Mouse (Mus musculus) thymus, postnatal 0 days (tissue): ENCODE results near the gene Camsap3. TPM values are rescaled to one million over a fixed set of nuclear protein-coding genes. Genes with fewer than 3 reads are reported as not detected.

Experiments
- DNase-seq: peaks from one replicate; pipeline ENCODE4 v3.0.0-alpha.2; 2015; ENCODE audit warnings: low spot score
- polyA plus RNA-seq: library from polyadenylated mRNA; unstranded; fragments of >200 nt; fragmentation: Nextera tagmentation; extraction: Ambion mirVana; gene quantifications from 2 replicates; pipeline ENCODE4 v1.2.1, GENCODE M21; 2015

Camsap3 gene
- polyA plus RNA-seq, 1 experiment from 2014 or later = 1.1 TPM

GRCm38 (mm10) chr8:3599219-3599618 is 12.1 kb downstream of the Camsap3 start:
- no peak for DNase-seq

DNA sequence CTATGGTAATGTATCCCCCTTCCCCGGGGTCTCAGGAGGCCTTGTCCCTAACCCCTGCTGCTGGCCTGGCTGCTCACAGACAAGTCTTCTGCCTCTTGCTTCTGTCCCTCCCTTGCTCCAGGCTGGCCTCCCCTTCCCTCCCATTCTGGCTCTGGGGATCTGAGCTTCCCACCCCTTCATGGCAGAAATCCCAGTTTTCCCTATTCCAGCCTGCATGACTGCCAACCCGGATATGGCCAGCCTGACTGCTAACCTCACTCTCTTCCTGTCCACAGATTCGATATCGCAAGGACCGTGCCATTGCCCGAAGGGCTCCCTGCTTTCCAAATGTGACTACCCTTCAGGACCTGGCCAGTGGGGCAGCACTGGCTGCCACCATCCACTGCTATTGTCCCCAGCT is 13.3 kb downstream of the Camsap3 start:
- DNase-seq = no peak

GRCm38 (mm10) chr8:3603439-3603838 is 16.3 kb downstream of the Camsap3 start:
- no peak for DNase-seq

- no peak for DNase-seq
Observed at GRCm38 (mm10) chr8:3606593-3606992, 19.5 kb downstream of the Camsap3 start.

DNA sequence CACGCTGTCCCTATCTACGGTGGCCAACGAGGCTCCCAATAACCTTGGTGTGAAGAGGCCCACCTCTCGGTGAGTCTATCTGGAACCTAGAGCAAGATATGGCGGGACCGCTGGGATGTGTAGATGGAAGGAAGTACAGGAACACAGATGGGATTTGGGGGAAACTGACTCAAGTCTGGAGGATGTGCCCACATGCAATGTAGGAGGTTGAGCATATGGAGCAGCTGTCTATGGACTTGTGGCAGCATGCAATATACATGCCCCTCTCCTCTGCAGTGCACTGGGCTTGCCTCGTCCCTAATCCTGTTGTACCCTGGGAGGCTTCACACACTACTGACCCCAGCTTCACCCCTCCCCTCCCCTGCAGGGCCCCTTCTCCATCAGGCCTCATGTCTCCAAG is 20.7 kb downstream of the Camsap3 start:
- DNase-seq = no peak

GRCm38 (mm10) chr8:3609046-3609815 is 22.1 kb downstream of the Camsap3 start:
- DNase-seq = no peak

- DNase-seq = no peak
Observed at GRCm38 (mm10) chr8:3609816-3610150, 22.7 kb downstream of the Camsap3 start.

DNA sequence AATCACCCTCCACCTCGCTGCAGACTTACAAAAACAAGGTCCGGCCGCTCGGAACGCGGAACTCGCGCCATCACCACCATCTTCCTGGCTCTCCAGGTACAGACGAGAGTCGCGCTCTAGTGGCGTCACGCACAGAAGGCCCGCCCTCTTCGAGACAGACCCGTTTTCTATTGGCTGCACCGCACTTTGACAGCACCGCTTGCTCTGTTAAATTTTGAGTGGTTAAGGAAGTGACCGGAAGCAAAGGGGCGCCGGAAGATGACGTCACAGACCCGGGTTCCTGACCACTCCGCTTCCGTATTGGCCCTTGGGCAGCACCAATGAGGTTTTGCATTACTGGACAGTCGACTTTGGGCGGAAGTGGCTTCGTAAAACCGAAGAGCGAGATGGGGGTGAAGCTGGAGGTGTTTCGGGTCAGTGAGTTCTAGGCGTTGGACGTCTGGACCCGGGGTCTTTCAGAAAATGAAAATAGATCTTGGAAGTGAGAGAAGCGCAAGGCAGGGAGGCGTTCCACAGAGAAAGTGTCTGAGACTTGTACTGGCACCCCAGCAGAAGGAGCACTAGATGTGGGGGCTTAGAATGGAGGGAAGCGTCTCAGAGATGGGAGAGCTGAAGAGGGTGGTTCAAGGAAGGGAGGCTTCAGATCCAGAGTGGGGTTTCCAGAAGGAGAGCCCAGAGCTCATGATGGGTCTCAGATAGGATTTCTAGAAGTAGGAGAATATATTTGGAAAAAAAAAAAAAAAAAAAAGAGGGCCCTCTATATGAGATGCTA is 34.3 kb downstream of the Camsap3 start, which contains the start of the genes Xab2 and Pet100:
TSS of gene Xab2 (minus strand) at position 118 of the 772 bp plus-strand sequence.
TSS of gene Pet100 (plus strand) at position 350 of the 772 bp plus-strand sequence.
- peak; percentile 98 for DNase-seq

GRCm38 (mm10) chr8:3622119-3622518 is 35.0 kb downstream of the Camsap3 start:
- DNase-seq = no peak

DNA sequence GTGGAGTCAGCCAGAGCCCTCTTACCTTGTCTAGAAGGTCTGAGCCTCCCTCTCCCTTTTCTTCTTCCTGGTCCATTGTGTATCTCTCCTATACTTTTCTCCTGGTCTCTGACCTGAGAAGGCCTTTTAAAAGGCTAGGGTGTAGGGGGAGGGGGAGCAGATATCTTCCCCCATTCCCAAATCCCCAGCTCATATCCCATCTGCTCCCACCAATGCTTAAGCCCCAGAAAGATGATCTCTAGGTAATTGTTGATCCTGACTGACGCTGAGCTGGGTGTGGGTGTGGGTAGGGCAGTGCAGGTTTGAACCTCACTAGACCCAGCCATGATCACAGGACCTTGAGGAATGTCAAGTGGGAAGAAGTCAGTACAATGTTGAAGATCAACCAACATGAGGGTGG is 38.4 kb downstream of the Camsap3 start, which contains the start of gene Pcp2:
TSS of gene Pcp2 (minus strand) at position 101 of the 400 bp plus-strand sequence.
- no peak for DNase-seq

GRCm38 (mm10) chr8:3626971-3627370 is 39.9 kb downstream of the Camsap3 start:
- DNase-seq = no peak

GRCm38 (mm10) chr8:3628014-3628413 is 40.9 kb downstream of the Camsap3 start:
- peak; percentile 55 for DNase-seq

DNA sequence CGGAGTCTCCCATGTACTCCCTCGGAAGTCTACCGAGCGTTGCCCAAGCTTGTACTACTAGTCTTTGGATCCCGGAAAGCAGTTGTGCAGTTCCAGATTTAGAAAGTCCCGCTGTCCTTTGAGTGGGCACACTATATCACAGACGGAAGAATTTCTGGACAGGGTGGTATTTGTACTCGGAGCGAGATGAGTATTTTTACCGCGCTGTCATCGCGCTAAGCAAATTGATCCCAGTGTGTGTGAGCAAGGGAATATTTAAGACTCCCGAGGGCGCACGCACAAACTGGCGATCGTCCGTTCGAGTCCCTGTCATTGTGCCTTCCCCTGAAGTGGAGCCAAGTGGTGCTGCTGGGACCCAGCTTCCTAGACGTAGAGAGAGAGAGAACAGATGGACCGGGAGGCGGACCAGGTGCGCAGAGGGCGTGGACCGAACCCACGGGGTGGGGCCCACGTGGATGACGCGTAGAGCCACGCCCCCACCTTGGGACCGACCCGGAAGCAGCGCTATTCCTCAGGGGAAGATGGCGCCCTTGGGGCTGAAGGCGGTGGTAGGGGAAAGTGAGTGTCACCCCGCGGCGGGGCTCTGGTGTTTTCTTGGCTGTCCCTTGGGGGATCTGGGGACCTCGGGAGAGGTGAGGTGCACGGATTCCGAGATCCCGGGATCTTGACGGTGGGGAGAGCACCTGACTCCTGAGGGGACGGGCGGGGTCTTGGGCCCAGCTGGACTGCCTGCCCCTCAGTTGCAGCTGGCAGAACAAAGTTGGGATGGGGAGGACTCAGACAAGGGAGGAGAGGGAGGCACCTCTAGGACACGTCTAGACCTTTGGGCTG is 43.8 kb downstream of the Camsap3 start, which contains the start of gene Stxbp2:
TSS of gene Stxbp2 (plus strand) at position 309 of the 831 bp plus-strand sequence.
- DNase-seq = peak; percentile 87

GRCm38 (mm10) chr8:3631478-3631875 is 44.4 kb downstream of the Camsap3 start:
- DNase-seq = peak; percentile 22

- DNase-seq = peak; percentile 52
Observed at GRCm38 (mm10) chr8:3645804-3646203, 58.7 kb downstream of the Camsap3 start.

GRCm38 (mm10) chr8:3646824-3647531 is 59.9 kb downstream of the Camsap3 start:
- DNase-seq = no peak

GRCm38 (mm10) chr8:3647561-3647960 is 60.5 kb downstream of the Camsap3 start:
- DNase-seq = no peak

GRCm38 (mm10) chr8:3648268-3648667 is 61.2 kb downstream of the Camsap3 start:
- no peak for DNase-seq

GRCm38 (mm10) chr8:3648990-3649389 is 61.9 kb downstream of the Camsap3 start:
- DNase-seq = peak; percentile 10

DNA sequence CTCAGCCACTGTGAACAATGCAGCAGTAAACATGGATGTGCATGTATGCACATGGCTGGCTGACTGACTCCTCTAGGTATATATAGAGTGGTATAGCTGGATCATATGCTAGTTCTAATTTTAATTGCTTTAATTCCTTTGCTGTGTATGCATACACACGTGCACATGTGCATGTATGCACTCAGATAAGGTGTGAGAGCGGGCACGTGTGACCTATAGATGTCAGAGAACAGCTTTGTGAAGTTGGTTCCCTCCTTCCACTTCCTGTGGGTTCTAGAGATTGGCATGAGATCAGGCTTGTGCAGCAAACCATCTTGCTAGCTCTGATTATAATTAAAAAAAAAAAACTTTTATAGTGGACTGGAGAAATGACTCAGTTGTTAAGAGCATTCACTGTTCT is 65.8 kb downstream of the Camsap3 start:
- no peak for DNase-seq
